Mouse (Mus musculus): ENCODE measurements at regions not wholly inside any gene's neighbourhood (a gene's known extent, or its start where the extent isn't known, plus 50 kb on each side); places are given as distances from the start of the nearest gene placed in this dataset.

- DNase-seq (ENCODE audit: extremely low spot score, low read depth, low spot score) = no peak
Measured at GRCm38 (mm10) chr6:141129596-141129995, 119.5 kb upstream of the Pde3a start.

- no peak for DNase-seq (ENCODE audit: extremely low spot score, low read depth, low spot score)
Measured at GRCm38 (mm10) chr6:141134176-141134575, 114.9 kb upstream of the Pde3a start.

- no peak for DNase-seq (ENCODE audit: extremely low spot score, low read depth, low spot score)
Measured at GRCm38 (mm10) chr6:141136664-141137375, 112.2 kb upstream of the Pde3a start.

- no peak for DNase-seq (ENCODE audit: extremely low spot score, low read depth, low spot score)
Measured at GRCm38 (mm10) chr6:141141016-141141415, 108.1 kb upstream of the Pde3a start.

- no peak for DNase-seq (ENCODE audit: extremely low spot score, low read depth, low spot score)
Measured at GRCm38 (mm10) chr6:141148417-141149169, 100.5 kb upstream of the Pde3a start.

GRCm38 (mm10) chr6:141149170-141149917 lies 99.7 kb upstream of the Pde3a start:
- no peak for DNase-seq (ENCODE audit: extremely low spot score, low read depth, low spot score)

GRCm38 (mm10) chr6:141159326-141159725 lies 89.7 kb upstream of the Pde3a start:
- DNase-seq (ENCODE audit: extremely low spot score, low read depth, low spot score) = no peak

GRCm38 (mm10) chr6:141161626-141162233 lies 87.3 kb upstream of the Pde3a start:
- no peak for DNase-seq (ENCODE audit: extremely low spot score, low read depth, low spot score)

GRCm38 (mm10) chr6:141167270-141167669 lies 81.8 kb upstream of the Pde3a start:
- DNase-seq (ENCODE audit: extremely low spot score, low read depth, low spot score) = no peak

- DNase-seq (ENCODE audit: extremely low spot score, low read depth, low spot score) = no peak
Measured at GRCm38 (mm10) chr6:141168356-141168755, 80.7 kb upstream of the Pde3a start.

GRCm38 (mm10) chr6:141183782-141184181 lies 65.3 kb upstream of the Pde3a start:
- no peak for DNase-seq (ENCODE audit: extremely low spot score, low read depth, low spot score)

- no peak for DNase-seq (ENCODE audit: extremely low spot score, low read depth, low spot score)
Measured at GRCm38 (mm10) chr6:141188036-141188435, 61.0 kb upstream of the Pde3a start.

GRCm38 (mm10) chr6:141189093-141189492 lies 60.0 kb upstream of the Pde3a start:
- DNase-seq (ENCODE audit: extremely low spot score, low read depth, low spot score) = no peak

GRCm38 (mm10) chr6:141189701-141190100 lies 59.4 kb upstream of the Pde3a start:
- DNase-seq (ENCODE audit: extremely low spot score, low read depth, low spot score) = no peak

GRCm38 (mm10) chr6:141190383-141190782 lies 58.7 kb upstream of the Pde3a start:
- no peak for DNase-seq (ENCODE audit: extremely low spot score, low read depth, low spot score)

- DNase-seq (ENCODE audit: extremely low spot score, low read depth, low spot score) = no peak
Measured at GRCm38 (mm10) chr6:141197501-141197900, 51.6 kb upstream of the Pde3a start.
